Mouse (Mus musculus): ENCODE data around the gene Dao. TPM values are rescaled to one million over a fixed set of nuclear protein-coding genes. Genes with fewer than 3 reads are reported as not detected.

The Dao gene
- 1.6 TPM for polyA plus RNA-seq (2014; fragmentation: Illumina TruSeq; extraction: RNeasy Lipid Tissue Mini Kit (QIAGEN cat#74804); ENCODE audit: low replicate concordance)

DNA sequence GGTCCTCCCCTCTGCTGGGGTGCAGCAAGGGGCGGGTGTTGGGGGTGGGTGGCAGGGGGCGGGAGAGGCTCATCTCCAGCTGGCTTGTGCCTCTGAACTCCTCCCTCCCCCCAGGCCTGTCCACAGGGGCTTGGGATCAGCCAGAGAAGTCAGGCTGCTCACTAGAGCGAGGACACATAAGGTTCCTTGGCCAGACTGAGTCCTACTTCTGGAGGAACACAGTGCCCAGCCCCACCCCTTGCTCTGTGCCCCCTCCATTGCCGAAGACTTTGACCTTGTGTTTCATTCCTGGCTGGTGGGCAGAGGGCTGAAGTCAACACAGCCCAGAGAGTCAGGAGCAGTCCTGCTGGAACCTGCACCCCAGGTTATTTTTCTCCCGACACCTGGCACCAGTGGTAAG lies at the start of gene Dao:
Gene Dao (plus strand): TSS at position 162 of the 400 bp plus-strand sequence.

GRCm38 (mm10) chr5:113993487-113994465 lies 9.7 kb upstream of the Dao start, which contains the start of gene Ssh1:
TSS of gene Ssh1 (minus strand) at chr5:113993894.

DNA sequence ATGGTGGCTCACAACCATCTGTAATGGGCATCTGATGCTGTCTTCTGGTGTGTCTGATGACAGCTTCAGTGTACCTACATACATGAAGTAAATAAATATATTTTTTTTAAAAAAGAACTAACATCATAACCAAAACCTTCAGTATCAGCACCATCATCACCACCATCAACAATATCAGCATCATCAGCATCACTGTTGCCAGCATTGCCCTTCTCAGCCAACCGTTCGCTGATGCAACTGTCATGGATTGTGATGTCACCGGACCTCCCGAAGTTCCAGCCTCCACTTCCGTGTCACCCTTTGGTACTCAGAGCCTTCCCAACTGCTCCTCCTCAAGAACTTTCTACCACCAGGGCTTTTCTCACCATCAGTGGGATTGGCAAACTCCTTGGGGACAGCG lies 61.7 kb downstream of the Dao start, which contains the start of gene Usp30:
Gene Usp30 (plus strand): TSS at position 301 of the 400 bp plus-strand sequence.

Other genes with a start within 250 kb of the Dao start
- gene Sart3, start 231.2 kb upstream of the Dao start, polyA plus RNA-seq (2014; fragmentation: Illumina TruSeq; extraction: RNeasy Lipid Tissue Mini Kit (QIAGEN cat#74804); ENCODE audit: low replicate concordance), result 1.2 TPM
- 12.3 TPM for gene Iscu, start 231.0 kb upstream of the Dao start, polyA plus RNA-seq (2014; fragmentation: Illumina TruSeq; extraction: RNeasy Lipid Tissue Mini Kit (QIAGEN cat#74804); ENCODE audit: low replicate concordance)
- not detected for gene Tmem119, start 203.2 kb upstream of the Dao start, polyA plus RNA-seq (2014; fragmentation: Illumina TruSeq; extraction: RNeasy Lipid Tissue Mini Kit (QIAGEN cat#74804); ENCODE audit: low replicate concordance)
- gene Selplg, start 171.1 kb upstream of the Dao start, polyA plus RNA-seq (2014; fragmentation: Illumina TruSeq; extraction: RNeasy Lipid Tissue Mini Kit (QIAGEN cat#74804); ENCODE audit: low replicate concordance), result not detected
- 18.3 TPM for gene Coro1c, start 94.9 kb upstream of the Dao start, polyA plus RNA-seq (2014; fragmentation: Illumina TruSeq; extraction: RNeasy Lipid Tissue Mini Kit (QIAGEN cat#74804); ENCODE audit: low replicate concordance)
- 0.93 TPM for gene Ssh1, start 9.8 kb upstream of the Dao start, polyA plus RNA-seq (2014; fragmentation: Illumina TruSeq; extraction: RNeasy Lipid Tissue Mini Kit (QIAGEN cat#74804); ENCODE audit: low replicate concordance)
- 1.2 TPM for gene Usp30, start 61.8 kb downstream of the Dao start, polyA plus RNA-seq (2014; fragmentation: Illumina TruSeq; extraction: RNeasy Lipid Tissue Mini Kit (QIAGEN cat#74804); ENCODE audit: low replicate concordance)
- not detected for gene Svop, start 87.9 kb downstream of the Dao start, polyA plus RNA-seq (2014; fragmentation: Illumina TruSeq; extraction: RNeasy Lipid Tissue Mini Kit (QIAGEN cat#74804); ENCODE audit: low replicate concordance)
- not detected for gene Alkbh2, start 124.5 kb downstream of the Dao start, polyA plus RNA-seq (2014; fragmentation: Illumina TruSeq; extraction: RNeasy Lipid Tissue Mini Kit (QIAGEN cat#74804); ENCODE audit: low replicate concordance)
- 0.59 TPM for gene Ung, start 126.7 kb downstream of the Dao start, polyA plus RNA-seq (2014; fragmentation: Illumina TruSeq; extraction: RNeasy Lipid Tissue Mini Kit (QIAGEN cat#74804); ENCODE audit: low replicate concordance)
- gene Acacb, start 142.8 kb downstream of the Dao start, polyA plus RNA-seq (2014; fragmentation: Illumina TruSeq; extraction: RNeasy Lipid Tissue Mini Kit (QIAGEN cat#74804); ENCODE audit: low replicate concordance), result 0.26 TPM

Data from small intestine, adult 10 weeks (tissue).